Mouse (Mus musculus) lung, postnatal 14 days (tissue): ENCODE data around the gene Heatr5a.

ENCODE experiments used
- DNase-seq: peaks from one replicate; pipeline ENCODE4 v3.0.0; 2021

Gene Heatr5a

DNA sequence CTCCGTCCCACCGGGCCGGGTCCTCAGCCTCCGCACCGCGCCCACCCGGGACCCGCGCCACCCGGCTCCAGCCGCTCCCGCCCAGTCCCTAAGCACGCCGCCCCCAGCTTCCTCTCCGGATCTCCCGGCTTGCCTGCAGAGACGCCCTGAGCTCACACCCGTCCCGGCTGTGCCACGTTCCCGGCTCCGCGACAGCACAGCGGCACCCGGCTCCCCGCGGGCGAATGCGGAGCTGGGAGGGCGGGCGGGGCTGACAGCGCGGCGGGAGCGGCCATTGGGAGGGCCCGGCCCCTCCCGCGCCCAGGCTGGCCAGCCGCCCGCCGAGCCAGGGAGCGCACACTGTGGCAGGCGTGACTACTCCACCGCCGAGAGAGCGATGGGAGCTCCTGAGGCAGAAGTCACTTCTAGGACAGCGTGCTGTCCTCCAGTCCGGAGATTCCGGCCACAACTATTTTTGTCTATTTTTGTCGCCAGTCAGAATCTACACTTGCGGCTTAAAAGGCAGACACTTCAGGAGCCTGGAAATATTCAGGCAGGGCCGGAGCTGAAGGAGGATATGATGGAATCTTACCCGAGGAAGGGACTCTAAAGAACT, at the start of gene Heatr5a:
Gene Heatr5a, minus strand, starts transcription at position 252 of the 595 bp plus-strand sequence.
- DNase-seq = peak; percentile 91

DNA sequence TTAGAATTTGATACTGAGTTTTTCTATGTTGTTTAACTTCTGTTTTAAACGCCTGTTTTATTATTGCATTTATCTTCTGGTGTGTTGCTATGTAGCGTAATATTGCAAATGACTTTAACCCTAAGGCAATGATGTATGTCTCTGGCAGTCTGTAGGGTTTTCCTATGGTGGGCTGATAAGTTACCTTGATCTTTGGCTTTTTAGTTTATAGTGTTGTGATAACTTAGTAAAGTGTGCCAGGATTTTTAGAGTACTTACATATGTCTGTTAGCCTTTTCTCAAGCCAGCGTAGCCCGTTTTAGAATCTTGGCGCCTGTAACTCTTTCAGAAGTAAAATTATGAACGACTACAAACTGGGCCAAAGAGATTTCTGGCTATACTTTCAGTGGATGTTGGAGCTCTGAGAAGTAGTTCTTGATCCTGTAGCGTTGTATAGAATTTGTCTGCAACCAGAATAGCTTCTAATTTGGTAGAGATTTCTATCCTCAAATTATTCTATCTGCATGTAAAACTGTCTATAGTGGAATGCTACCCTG, 43.4 kb upstream of the Heatr5a start:
- no peak for DNase-seq

DNA sequence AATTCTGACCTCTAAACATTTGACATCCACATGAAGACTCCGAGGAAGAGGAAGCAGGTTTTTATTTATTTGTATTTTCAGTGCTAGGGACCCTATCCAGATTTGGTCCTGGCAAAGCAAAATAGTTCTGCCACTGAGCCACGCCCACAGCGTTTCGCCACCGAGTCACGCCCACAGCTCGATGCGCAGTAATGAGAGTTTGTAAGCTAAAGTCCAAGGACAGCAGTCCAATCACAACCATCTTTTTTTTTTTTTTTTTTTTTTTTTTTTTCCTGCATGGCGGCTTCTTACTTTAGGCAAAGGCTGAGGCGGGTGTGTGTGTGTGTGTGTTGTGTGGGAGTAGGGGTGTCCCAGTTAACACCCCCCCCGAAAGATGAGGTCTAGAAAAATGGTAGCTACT, 42.9 kb upstream of the Heatr5a start:
- DNase-seq = peak; percentile 13

DNA sequence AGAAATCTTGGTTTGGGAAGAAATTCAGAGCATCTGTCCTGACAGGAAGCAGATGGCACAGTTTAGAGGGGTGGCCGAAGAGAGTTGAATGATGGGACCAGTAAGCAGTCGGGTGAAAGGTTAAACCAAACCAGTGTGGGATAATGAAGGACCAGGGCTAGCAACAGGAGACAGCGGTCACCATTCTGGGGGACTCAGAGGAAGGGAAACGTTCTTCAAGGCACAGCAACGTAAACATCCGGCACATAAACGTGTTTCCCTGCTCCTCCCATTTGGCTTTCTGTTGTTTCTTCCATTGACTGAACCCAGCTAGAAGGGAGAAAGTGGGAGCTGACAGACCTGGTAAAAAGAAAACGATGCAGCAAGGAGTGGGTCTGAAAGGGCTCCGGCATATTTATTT, 42.2 kb upstream of the Heatr5a start:
- no peak for DNase-seq

DNA sequence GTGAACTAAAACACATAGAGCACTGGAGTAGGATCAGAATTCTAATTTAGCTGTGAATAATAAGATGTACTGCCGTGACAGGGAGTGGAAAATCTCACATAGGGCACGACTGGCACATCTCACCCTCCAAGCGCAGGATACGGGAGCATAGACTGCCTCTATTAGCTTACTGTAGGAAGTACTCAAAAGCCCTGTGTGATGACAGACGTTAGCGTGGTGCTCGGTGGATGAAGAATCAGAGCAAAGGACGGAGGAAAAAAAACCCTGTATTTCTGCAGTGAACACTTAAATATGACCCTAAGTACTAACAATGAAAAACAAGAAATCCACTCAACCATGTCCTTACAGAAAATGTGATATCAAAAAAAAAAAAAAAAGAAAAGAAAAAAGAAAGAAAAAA, 41.0 kb upstream of the Heatr5a start:
- DNase-seq = no peak

DNA sequence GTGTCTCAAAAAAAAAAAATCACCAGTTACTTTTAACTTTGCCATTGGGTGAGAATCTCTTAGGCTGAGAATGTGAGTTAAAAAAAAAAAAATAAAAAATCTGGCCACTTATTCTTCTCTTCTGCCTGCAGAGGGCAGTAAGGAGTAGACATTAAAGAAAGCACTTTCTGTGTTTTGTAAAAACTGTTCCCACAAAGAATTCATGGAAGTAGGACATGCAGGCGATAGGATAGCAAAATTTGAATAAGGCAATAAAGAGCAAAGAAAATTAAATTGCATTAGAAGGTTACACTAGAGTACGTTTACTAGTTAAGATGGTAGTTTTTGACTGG, 39.5 kb upstream of the Heatr5a start:
- DNase-seq = no peak

DNA sequence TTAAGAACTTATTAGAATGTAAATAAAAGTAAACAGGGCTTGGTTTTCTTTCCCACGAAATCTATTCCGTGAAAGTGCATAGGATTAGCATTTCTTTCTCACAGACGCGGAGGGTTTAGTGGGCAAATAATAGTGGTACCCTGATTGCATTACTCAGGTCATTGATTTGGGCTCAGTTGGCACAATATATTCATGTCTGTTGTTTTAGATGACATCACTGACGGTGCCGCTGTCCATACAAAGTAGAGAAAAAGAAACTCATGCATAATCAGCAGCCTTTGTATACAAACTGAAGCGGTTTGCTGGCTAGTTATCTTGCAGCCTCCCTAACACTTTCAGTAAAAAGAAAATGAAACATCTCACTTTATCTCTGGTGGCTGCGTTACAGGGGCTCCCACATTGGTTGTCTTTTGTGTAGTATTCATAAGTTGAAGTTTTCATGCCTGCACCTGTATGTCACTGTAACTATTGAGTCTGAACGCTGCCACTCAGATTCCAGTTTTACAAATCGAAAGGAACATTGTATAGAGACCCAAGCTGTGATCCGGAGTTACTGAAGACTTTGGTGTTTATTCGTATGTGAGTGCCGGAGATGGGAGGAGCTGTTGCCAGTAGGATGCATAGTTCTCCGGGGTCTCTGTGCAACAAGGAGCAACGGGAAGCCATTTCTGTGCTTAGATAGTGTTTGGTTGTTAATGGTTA, 39.0 kb upstream of the Heatr5a start:
- DNase-seq = no peak

DNA sequence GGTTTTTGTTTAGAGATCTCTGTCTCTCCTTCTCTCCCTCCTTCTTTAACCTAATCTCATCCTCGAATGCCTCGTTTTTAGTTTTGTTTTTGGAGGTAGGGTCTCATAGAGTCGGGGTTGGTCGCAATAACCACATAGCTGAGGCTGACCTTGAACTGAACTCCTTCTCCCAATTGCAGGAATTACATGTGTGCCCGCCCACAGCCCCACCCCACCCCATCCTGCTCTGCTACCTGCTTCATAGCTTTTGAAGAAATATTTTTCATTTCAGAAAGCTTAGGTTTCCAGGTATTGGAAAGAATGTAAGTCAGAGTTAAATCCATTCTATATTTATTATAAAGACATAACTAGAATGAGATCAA, 35.5 kb upstream of the Heatr5a start:
- DNase-seq = no peak

DNA sequence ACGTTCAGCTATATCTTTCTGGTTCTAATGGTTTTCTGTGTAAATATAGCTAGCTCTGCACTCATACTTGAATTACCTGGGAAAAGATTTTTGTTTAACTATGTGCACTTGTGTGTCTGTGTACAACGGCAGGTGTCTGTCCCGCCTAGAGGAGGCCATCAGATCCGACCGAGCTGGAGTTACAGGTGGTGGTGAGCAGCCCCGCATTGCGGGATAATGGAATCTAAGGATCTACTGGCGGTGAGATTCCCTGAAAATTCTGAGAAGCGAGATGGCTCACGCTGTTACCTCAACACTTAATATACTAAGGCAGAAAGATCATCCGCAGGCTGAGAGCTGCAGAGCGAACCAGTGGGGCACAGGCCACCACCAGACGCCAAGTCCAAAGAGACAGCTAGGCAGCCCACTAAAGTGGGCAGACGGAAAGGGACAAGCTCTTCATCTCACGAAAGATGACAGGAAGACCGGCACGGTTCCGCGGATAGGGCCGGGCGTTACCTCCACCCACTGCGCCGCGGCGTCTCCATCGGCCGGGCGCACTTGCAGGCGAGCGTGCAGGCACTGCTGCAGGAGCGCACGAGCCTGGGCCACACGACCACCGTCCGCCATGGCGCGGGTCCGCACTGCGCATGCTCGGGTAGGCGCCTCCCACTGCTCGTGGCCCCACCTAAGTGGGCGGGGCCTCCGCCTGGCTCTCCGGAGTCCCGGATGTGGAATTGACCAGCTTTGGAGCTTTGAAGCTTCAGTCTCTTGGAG, 34.9 kb upstream of the Heatr5a start, which contains the start of gene Dtd2:
Gene Dtd2, minus strand, starts transcription at position 625 of the 756 bp plus-strand sequence.
- peak; percentile 95 for DNase-seq

DNA sequence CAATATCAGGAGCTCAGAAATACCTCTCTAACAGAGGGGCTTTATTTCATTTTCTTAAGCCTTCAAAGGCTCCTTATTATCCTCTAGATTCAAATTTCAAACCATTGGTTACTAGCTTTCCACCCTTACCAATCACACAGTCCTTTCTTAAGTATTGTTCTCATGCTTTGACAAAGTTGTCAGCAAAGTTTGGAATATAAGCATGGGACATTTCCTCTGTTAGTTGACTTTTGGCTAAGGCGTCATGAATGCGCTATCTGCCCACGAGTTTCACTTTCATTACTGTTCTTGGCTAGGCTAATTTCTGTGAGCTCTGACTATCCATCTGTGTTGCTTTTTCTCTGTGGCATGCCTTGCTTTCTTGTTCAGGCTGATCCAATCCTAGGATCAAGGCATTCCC, 31.6 kb upstream of the Heatr5a start:
- DNase-seq = no peak

DNA sequence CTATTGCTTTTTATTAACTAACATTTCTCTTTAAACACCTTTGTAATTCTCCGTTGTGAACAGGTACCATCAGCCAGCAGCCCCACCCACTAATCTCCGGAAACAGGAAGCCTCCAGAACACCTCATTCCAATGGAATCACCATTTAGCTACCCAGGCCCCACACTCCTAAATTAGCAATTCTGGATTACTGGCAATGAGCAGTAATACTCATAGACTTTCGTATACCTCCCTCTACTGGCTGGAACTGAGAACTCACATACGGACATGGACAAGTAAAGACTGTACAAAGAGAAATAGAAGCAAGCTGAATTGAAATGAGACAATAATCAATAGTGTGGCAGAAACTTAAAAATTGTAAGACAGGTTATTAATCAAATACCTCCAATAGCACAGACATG, 30.4 kb upstream of the Heatr5a start:
- peak; percentile 76 for DNase-seq

DNA sequence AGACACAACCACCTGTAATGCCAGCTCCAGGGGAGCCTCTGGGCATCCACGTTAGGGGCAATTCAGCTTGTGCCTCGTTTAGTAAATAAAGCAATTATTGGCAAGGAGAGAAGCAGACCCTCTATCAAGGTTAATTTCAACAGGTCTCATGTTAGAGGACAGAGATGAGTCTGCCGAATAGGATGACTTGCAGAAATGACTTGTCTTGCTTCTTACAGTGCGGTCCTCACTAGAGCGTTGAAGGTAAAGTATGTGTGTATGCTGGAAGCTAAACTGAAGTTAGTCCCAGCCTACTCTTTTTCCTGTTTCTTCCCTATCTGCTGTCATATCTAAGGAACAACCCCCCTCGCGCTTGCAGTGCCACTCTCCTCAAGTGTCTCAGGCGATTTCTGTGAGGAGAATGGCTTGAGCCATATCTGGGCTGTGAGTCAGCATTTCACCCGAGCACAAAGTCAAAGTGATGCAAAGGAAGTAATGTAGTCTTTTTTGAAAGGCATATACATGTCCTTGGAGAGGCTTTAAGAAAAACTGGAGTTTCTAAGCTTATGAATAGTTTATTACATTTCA, 27.3 kb upstream of the Heatr5a start:
- DNase-seq = no peak

DNA sequence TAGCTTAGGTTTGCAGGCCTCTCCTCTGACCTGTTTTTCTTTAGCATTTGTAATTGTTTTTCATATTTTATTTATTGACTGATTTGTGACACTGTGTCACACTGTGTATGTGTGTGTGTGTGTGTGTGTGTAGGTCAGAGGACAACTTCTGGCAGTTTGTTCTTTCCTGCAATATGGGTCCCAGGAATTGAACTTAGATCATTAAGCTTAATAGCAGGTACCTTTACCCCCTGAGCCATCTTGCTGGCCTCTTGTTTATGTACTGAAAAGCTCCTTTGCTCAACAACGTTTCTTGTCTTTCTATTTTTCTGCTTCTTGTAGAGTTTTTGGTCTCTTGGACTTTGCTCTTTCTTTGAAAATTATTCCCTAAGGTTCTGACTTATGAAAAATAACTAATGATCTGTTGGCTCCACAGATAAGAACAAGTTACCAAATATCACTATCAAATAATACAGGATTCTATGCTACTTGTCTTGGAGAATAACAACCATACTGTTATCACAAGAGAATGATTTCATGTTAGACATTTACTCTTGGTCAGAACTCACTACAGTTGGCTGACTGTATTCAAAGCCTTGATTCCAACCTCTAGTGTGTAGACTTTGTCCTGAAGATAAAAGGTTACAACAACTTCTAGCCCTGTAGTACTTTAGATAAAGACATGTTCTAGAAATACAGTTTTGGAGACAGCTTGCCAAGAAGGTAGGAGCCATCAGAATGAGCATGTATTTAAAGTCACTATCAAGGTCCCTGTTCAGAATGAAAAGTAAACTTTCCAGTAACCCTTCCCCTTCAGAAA, 24.8 kb upstream of the Heatr5a start:
- no peak for DNase-seq

DNA sequence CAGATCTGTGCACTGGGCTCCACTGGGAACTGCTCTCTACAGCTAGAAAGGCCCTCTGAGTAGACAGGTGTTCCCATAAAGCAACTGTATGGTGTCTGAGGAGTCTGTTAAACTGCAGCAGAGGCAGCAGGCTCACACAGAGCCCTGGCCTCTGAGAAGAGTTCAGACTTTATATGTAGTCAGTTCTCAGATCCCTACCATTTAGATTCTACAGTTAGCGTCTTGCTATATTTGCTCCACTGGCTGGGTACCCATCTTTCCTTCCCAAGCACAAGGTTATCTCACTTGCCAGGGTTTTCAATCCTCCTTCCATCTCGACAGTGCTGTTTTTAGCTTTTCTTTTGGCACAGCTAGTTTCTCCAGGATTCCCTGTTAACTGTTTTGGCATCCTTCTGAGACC, 19.5 kb upstream of the Heatr5a start:
- no peak for DNase-seq

DNA sequence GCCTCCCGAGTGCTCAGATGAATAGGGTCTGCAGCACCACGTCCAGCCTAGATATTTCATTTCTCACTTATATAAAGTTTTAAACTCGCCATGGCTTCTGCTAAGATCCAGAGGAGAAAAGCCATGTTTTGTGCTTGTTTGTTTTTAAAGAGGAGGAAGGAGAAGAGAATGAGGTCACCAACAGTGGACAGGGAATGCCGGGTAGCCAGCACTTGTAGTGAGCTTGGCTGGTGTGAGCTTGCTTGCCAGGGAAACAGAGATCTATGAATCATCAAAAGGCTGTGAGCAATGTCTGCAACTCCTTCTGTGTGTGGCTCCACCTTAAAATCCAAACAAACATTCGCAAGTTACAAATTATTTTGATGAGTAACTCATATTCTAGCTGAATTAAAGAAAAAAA, 17.4 kb upstream of the Heatr5a start:
- DNase-seq = no peak

DNA sequence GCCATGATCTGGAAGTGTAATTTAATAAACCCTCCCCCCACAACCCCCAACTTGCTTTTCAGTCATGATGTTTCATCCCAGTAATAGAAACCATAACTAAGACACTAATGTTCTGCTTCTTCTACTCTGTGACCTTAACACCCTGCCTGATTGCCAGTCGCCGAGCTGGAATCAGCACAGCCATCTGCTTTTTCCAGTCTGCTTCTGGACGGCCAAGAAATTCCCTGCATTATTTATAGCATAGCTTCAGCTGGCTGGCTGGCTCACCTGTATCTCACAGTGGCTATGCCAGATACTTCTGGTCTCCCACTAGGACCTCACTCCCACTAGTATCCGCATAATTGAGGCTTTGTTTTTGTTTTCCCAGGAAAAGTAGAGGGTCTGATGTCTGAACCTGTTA, 14.7 kb upstream of the Heatr5a start:
- DNase-seq = no peak

DNA sequence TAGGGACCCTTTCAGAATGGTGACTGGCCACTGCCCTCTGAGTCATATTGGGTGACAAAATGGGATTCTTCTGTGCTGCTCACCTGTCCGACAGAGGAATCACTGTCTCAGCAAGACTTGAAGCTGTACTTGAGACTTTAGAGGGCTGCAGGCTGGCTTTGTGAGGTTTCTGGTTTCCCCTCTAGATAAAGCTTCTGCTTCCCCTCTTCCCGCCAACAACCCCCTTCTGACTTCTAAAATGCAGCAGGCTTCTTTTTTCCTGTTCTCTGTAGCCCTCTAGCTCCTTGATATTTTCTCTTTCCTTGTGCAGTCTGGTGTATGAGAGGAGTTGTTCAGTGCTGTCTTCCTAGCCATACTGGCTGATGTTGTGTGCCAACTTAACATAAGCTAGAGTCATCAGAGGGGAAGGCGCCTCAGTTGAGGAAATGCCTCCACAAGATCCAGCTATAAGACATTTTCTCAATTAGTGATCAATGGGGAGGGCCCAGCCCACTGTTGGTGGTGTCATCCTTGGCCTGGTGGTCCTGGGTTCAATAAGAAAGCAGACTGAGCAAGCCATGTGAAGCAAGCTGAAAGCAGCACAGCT, 14.1 kb upstream of the Heatr5a start:
- no peak for DNase-seq

DNA sequence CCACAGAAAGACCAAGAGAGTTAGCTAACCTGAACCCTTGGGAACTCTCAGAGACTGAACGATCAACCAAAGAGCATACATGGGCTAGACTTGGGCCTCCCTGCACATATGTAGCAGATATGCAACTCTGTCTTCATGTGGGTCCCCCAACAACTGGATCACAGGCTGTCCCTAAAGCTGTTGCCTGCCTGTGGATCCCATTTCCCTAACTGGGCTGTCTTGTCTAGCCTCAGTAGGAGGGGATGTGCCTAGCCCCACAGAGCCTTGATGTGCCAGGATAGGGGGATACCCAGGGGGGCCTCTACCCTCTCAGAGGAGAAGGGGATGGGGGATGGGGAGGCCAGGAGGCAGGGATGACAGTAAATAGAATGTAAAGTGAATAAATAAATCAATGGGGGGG, 12.5 kb upstream of the Heatr5a start:
- DNase-seq = no peak

DNA sequence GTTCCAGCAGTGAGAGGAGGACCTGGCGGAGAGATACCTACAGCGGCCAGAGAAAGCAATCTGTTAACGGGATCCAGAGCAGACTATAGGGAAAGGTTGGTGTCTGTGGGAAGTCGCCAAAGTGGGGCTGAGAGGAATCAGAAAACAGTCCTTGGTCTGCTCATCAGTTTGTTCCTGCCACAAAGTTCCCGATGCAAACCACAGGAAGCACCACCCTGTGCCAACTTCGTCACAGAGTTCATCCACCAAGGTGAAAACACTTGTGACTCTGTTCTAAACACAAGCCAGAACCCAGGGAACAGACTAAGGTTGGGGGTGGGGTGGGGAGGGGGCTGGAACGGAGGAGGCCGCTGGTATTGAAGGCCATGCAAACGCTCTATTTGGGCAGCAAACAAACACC, 5.4 kb upstream of the Heatr5a start:
- no peak for DNase-seq

DNA sequence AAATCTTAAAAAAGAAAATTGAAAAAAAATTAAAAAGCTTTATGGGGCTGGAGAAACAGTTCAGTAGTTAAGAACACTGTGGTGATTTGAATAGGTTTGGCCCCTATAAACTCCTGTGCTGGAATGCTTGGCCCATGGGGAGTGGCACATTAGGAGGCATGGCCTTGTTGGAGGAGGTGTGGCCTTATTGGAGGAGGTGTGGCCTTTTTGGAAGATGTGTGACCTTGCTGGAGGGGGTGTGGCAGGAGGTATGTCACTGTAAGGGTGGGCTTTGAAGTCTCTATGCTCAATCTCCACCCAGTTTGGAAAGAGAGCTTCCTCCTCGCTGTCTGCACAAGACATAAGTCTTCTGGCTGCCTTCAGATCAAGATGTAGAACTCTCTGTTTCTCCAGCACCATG, 3.3 kb upstream of the Heatr5a start:
- DNase-seq = no peak

DNA sequence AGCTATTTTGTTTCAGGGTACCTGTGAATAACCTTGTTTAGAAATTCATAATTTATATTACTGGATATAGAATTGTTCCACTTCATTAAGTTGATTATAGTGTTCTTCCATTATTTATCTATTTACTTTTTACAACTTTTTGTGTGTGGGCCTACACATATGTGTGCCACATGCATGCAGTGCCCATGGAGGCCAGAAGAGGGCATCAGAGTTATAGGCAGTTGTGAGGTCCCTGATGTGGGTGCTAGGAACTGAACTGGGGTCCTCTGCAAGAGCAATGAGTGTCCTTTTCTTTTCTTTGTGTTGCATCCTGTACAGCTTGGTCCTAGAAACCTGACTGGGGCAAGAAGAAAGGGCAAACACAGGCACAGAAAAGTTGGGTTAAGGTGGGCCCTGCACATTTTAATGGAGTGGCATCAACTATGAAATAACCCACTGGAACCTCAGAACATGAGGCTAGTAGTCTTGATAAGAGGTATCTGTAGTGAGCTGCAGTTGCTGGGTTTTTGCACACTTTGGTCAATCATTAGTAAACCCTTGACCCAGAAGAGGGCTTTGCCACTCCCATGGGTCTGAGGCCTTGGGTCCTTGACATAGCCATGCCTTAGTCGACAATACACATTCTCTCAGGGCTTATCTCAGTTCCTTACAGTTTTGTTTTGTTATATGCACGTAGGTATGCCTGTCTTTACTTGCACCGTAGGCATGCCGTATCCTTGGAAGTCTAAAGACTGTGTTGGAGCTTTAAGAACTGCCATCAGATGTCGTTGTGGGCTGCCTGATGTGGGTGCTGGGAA, 1.3 kb upstream of the Heatr5a start:
- DNase-seq = no peak
